Mouse (Mus musculus) retina, postnatal 1 day (tissue): Measurements from ENCODE around the gene Nr2f2.
A peak's percentile ranks its signal among the peaks of the same experiment; 100 is the strongest.

Source experiments
- DNase-seq: peaks from one replicate; pipeline ENCODE4 v3.0.0-alpha.2; 2012

Gene Nr2f2

GRCm38 (mm10) chr7:70350781-70351551 lies 15.6 kb downstream of the Nr2f2 start:
- DNase-seq, result peak; percentile 82

GRCm38 (mm10) chr7:70349981-70350670 lies 16.4 kb downstream of the Nr2f2 start:
- peak; percentile 57 for DNase-seq

GRCm38 (mm10) chr7:70348977-70349615 lies 17.4 kb downstream of the Nr2f2 start:
- DNase-seq, result no peak

- DNase-seq, result peak; percentile 75
These were observed 18.2 kb downstream of the Nr2f2 start for GRCm38 (mm10) chr7:70348064-70348976.

- peak; percentile 29 for DNase-seq
These were observed 18.9 kb downstream of the Nr2f2 start for GRCm38 (mm10) chr7:70347618-70347958.

- peak; percentile 23 for DNase-seq
These were observed 19.5 kb downstream of the Nr2f2 start for GRCm38 (mm10) chr7:70346951-70347617.

GRCm38 (mm10) chr7:70346010-70346536 lies 20.5 kb downstream of the Nr2f2 start:
- DNase-seq, result peak; percentile 94

- no peak for DNase-seq
These were observed 23.1 kb downstream of the Nr2f2 start for GRCm38 (mm10) chr7:70343426-70343825.

GRCm38 (mm10) chr7:70342771-70343170 lies 23.8 kb downstream of the Nr2f2 start:
- peak; percentile 22 for DNase-seq

GRCm38 (mm10) chr7:70342076-70342475 lies 24.5 kb downstream of the Nr2f2 start:
- DNase-seq, result no peak

GRCm38 (mm10) chr7:70339998-70340630 lies 26.4 kb downstream of the Nr2f2 start:
- no peak for DNase-seq

- DNase-seq, result no peak
These were observed 28.3 kb downstream of the Nr2f2 start for GRCm38 (mm10) chr7:70338265-70338640.

- DNase-seq, result peak; percentile 70
These were observed 28.8 kb downstream of the Nr2f2 start for GRCm38 (mm10) chr7:70337581-70338264.

- DNase-seq, result peak; percentile 66
These were observed 29.8 kb downstream of the Nr2f2 start for GRCm38 (mm10) chr7:70336571-70337240.

GRCm38 (mm10) chr7:70336126-70336525 lies 30.4 kb downstream of the Nr2f2 start:
- DNase-seq, result no peak

GRCm38 (mm10) chr7:70335411-70335810 lies 31.1 kb downstream of the Nr2f2 start:
- DNase-seq, result no peak

- DNase-seq, result peak; percentile 83
These were observed 31.7 kb downstream of the Nr2f2 start for GRCm38 (mm10) chr7:70334836-70335235.

GRCm38 (mm10) chr7:70333851-70334250 lies 32.7 kb downstream of the Nr2f2 start:
- no peak for DNase-seq

- peak; percentile 32 for DNase-seq
These were observed 33.4 kb downstream of the Nr2f2 start for GRCm38 (mm10) chr7:70332926-70333664.
